Mouse (Mus musculus): ENCODE measurements around the gene Nlrc4. TPM values are rescaled to one million over a fixed set of nuclear protein-coding genes. Genes with fewer than 3 reads are reported as not detected.

The Nlrc4 gene
- total and polyA plus RNA-seq, 2 experiments from 2014 or later: 0.19 to 0.23 TPM

DNA sequence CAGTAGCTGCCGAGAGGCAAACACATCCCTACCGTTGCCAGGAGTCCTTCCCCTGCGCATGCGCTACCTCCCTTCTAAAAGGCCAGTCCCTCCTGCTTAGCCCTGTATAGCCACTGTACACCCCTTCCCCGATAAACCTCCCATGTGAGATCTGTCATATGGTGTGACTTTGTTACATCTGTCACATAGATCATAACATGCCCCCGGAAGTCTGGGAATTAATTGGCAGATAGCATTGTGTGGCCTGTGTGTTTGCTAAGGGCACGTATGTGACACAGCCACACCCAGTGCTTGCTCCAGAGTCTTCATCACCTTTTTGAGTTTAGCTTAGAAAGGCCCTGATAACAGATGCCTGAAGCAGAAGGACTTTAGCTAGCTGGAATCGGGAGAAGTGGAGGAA lies 28.9 kb downstream of the Nlrc4 start:
- no peak for DNase-seq
- Histone ChIP-seq H3K4me1 (ENCODE audit: insufficient read depth) (no peaks in the 10 kb centered on the region), H3K36me3 (ENCODE audit: insufficient read depth) (no peaks in the 10 kb centered on the region), H3K9me3 (ENCODE audit: low read length) (no peaks in the 10 kb centered on the region), H3K4me2 (ENCODE audit: low read depth) (no peak overlapping the region), H3K27me3 (ENCODE audit: insufficient read depth, low read length) (no peaks in the 10 kb centered on the region), H3K9ac (no peak overlapping the region), H3K27ac (ENCODE audit: low read depth, low read length) (no peak overlapping the region), H3K4me3 (ENCODE audit: low read depth, low read length) (no peak overlapping the region)
- no peak for ATAC-seq
- no peak for TF ChIP-seq CTCF (IDR thresholded peaks at IDR 0.05; ENCODE audit: low read depth)
- 84% methylated on average over 8 of the region's 8 CpGs for WGBS

DNA sequence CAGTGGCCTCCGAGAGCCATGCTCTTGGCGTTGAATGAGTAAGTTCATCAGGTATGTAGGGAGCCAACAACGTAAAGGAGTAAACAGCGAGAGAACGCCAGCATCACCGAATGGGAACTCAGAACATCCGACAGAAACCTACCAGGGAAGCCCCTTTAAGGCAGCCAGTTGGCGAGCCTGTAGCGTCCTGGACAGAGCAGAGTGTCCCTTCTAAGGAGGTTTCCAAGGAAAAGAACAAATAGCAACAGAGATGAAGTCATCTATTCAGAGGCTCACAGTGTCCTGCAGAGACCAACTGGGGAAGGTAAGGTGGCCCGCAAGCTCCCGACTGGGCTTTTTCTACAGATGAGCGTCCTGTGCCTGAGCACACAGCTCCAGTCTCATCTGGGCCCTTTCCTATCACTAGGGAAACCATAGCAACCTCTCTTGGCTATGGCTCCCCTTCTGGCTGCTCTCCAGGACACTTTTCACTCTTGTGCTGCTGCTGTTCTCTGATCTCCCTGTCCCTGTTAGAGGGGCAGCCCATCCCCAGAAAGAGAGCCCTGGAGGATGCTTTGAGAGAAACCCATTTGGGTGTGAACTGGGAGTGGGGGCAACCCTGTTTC lies 34.4 kb downstream of the Nlrc4 start:
- H3K9ac ChIP-seq: no peak overlapping the region
- no peaks in the 10 kb centered on the region for H3K27me3 ChIP-seq (ENCODE audit: insufficient read depth, low read length)
- H3K4me2 ChIP-seq (ENCODE audit: low read depth): no peak overlapping the region
- WGBS: 52% methylated on average over 12 of the region's 12 CpGs
- H3K4me1 ChIP-seq (ENCODE audit: insufficient read depth): no peaks in the 10 kb centered on the region
- ATAC-seq: peak; percentile 88
- no peak overlapping the region for H3K4me3 ChIP-seq (ENCODE audit: low read depth, low read length)
- H3K9me3 ChIP-seq (ENCODE audit: low read length): no peaks in the 10 kb centered on the region
- DNase-seq: peak; percentile 57
- no peak for TF ChIP-seq CTCF (IDR thresholded peaks at IDR 0.05; ENCODE audit: low read depth)
- H3K27ac ChIP-seq (ENCODE audit: low read depth, low read length): no peak overlapping the region
- H3K36me3 ChIP-seq (ENCODE audit: insufficient read depth): peaks cover 41% of the 10 kb centered on the region

- Histone ChIP-seq H3K4me3 (ENCODE audit: low read depth, low read length) (no peak overlapping the region), H3K36me3 (ENCODE audit: insufficient read depth) (peaks cover 56% of the 10 kb centered on the region), H3K27me3 (ENCODE audit: insufficient read depth, low read length) (no peaks in the 10 kb centered on the region), H3K9me3 (ENCODE audit: low read length) (no peaks in the 10 kb centered on the region), H3K9ac (no peak overlapping the region), H3K4me2 (ENCODE audit: low read depth) (no peak overlapping the region), H3K27ac (ENCODE audit: low read depth, low read length) (no peak overlapping the region), H3K4me1 (ENCODE audit: insufficient read depth) (no peaks in the 10 kb centered on the region)
- no peak for ATAC-seq
- 61% methylated on average over 2 of the region's 2 CpGs for WGBS
- TF ChIP-seq CTCF (IDR thresholded peaks at IDR 0.05; ENCODE audit: low read depth): no peak
- no peak for DNase-seq
Observed at GRCm38 (mm10) chr17:74420656-74421055, 38.3 kb downstream of the Nlrc4 start.

- no peak for DNase-seq
- H3K27me3 ChIP-seq (ENCODE audit: insufficient read depth, low read length): no peaks in the 10 kb centered on the region
- no peak for ATAC-seq
Observed at GRCm38 (mm10) chr17:74418171-74418570, 40.8 kb downstream of the Nlrc4 start.

DNA sequence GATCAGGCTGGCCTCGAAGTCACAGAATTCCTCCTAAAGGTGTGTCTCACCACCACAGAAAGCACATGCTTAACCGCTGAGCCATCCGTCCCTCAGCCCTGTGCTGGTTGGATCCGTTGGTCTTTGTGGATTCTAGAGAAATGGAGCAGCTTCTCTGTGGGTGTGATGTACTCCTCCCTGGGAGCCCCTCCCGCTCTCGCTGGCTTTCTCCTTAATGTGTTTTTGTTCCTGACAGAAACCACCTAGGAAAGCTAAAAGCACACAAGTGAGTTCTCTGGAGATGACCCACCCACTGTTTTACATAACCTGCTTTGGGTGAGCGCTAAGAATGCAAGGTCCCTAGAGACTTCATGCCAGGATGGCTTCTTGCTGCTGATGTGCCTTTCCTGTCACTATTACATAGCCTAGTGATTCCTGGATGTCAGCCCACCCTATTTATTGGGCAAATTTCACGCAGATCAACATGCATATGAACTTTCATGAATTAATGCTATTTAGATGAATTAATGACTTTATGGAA lies 42.0 kb downstream of the Nlrc4 start:
- TF ChIP-seq CTCF (IDR thresholded peaks at IDR 0.05; ENCODE audit: low read depth): no peak
- Histone ChIP-seq H3K27ac (ENCODE audit: low read depth, low read length) (no peak overlapping the region), H3K4me1 (ENCODE audit: insufficient read depth) (no peaks in the 10 kb centered on the region), H3K9me3 (ENCODE audit: low read length) (no peaks in the 10 kb centered on the region), H3K4me2 (ENCODE audit: low read depth) (no peak overlapping the region), H3K4me3 (ENCODE audit: low read depth, low read length) (no peak overlapping the region), H3K9ac (no peak overlapping the region), H3K36me3 (ENCODE audit: insufficient read depth) (peaks cover 53% of the 10 kb centered on the region), H3K27me3 (ENCODE audit: insufficient read depth, low read length) (no peaks in the 10 kb centered on the region)
- no peak for DNase-seq
- 93% methylated on average over 8 of the region's 8 CpGs for WGBS
- no peak for ATAC-seq

More at GRCm38 (mm10) chr17:74418171-74418570, 40.8 kb downstream of the Nlrc4 start:
- Histone ChIP-seq H3K9ac (no peak overlapping the region), H3K4me2 (ENCODE audit: low read depth) (no peak overlapping the region), H3K4me3 (ENCODE audit: low read depth, low read length) (no peak overlapping the region), H3K36me3 (ENCODE audit: insufficient read depth) (peaks cover 59% of the 10 kb centered on the region), H3K4me1 (ENCODE audit: insufficient read depth) (no peaks in the 10 kb centered on the region), H3K27ac (ENCODE audit: low read depth, low read length) (no peak overlapping the region), H3K9me3 (ENCODE audit: low read length) (no peaks in the 10 kb centered on the region)
- 51% methylated on average over 4 of the region's 4 CpGs for WGBS
- TF ChIP-seq CTCF (IDR thresholded peaks at IDR 0.05; ENCODE audit: low read depth): no peak

DNA sequence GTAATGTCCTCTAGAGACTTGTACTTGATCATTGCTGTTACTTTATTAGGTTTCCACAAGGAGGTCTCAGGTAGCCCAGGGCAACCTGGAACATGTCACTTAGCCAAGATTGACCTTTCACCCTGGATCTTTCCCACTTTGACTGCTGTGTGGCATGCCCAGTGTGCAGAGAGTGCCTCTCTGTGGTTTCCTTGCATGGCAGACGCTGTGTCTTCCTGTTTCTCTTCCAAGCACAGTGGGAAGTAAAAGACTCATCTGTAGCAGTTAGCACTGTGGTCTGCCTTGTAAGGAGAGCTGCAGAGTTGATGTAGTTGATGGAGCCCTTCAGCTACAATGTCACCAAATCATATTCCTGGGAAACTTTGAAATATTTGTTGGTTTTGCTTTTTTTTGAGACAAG lies 44.3 kb downstream of the Nlrc4 start:
- Histone ChIP-seq H3K4me3 (ENCODE audit: low read depth, low read length) (no peak overlapping the region), H3K27ac (ENCODE audit: low read depth, low read length) (no peak overlapping the region), H3K27me3 (ENCODE audit: insufficient read depth, low read length) (no peaks in the 10 kb centered on the region), H3K4me2 (ENCODE audit: low read depth) (no peak overlapping the region), H3K9ac (no peak overlapping the region), H3K9me3 (ENCODE audit: low read length) (no peaks in the 10 kb centered on the region), H3K4me1 (ENCODE audit: insufficient read depth) (no peaks in the 10 kb centered on the region), H3K36me3 (ENCODE audit: insufficient read depth) (peaks cover 57% of the 10 kb centered on the region)
- TF ChIP-seq CTCF (IDR thresholded peaks at IDR 0.05; ENCODE audit: low read depth): no peak
- 86% methylated on average over 1 of the region's 1 CpGs for WGBS
- no peak for DNase-seq
- no peak for ATAC-seq

DNA sequence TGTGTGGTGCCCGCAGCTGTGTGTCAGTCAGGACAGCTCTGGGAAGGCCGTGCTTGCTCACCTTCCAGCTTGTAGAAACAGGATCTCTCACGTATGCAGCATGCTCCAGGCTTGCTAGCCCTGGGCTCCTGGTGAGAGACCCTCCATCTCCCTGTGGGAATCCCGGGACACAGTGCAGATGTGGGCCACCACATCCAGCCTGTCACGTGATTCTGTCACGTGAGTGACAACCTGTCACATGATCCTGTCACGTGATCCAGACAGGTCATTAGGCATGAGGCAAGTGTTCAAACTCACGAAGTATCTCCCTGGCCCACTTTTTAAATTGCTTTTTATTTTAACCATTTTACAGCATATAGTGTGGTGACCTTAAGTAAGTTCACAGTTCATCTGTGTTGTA lies 45.6 kb downstream of the Nlrc4 start:
- no peak for TF ChIP-seq CTCF (IDR thresholded peaks at IDR 0.05; ENCODE audit: low read depth)
- Histone ChIP-seq H3K9me3 (ENCODE audit: low read length) (no peaks in the 10 kb centered on the region), H3K4me1 (ENCODE audit: insufficient read depth) (no peaks in the 10 kb centered on the region), H3K4me3 (ENCODE audit: low read depth, low read length) (no peak overlapping the region), H3K27ac (ENCODE audit: low read depth, low read length) (no peak overlapping the region), H3K27me3 (ENCODE audit: insufficient read depth, low read length) (no peaks in the 10 kb centered on the region), H3K9ac (no peak overlapping the region), H3K4me2 (ENCODE audit: low read depth) (no peak overlapping the region), H3K36me3 (ENCODE audit: insufficient read depth) (peaks cover 59% of the 10 kb centered on the region)
- DNase-seq (no peak), ATAC-seq (no peak)
- WGBS: 93% methylated on average over 8 of the region's 8 CpGs

Data from forebrain, postnatal 0 days (tissue).